Mouse (Mus musculus): ENCODE data around the gene Tns1.

DNA sequence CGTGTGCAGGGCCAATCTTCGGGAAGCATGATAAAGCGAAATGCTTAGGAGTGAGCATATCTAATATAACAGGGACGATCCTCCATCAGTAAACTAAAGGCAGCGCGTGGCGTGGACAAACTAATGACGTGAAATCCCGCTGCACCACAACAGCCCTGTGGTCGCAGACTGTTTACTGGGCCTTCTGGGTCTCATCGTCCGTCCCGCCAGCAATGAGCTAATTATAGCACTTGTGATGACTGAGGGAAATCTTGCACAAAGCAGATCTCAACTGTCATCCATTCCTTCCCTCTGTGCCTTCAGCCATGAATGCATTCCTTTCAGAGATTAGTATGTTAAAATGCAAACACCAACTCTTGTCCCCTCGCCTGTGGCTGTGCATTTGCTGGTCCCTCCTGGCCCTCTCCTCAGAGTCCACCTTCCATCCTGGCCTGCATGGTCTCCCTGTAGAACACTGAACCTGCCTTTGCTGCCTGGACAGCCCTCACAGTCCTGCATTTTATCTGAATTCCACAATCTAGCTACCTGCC, 32.2 kb upstream of the Tns1 start:
- TF ChIP-seq CTCF (IDR thresholded peaks at IDR 0.05; ENCODE audit: insufficient read depth, low read length) (no peak), POLR2A (IDR thresholded peaks at IDR 0.05; ENCODE audit: borderline replicate concordance, extremely low read depth, low read depth, low read length) (no peak)

All from lung, adult 2 months (tissue).